Mouse (Mus musculus) 3134 (cell line): ENCODE measurements around the gene Hba-a1.
"Not testable (repeated sequence)": the region's sequence is repeated elsewhere in the genome, so short reads cannot be mapped to it uniquely, and the experiment has no call there.

ENCODE experiments used
- DNase-seq: peaks from one replicate; pipeline ENCODE4 v3.0.0-alpha.2; 2011; ENCODE audit warnings: low spot score; ENCODE audit not compliant: insufficient read length; ENCODE audit errors: extremely low read depth

Gene Hba-a1

DNA sequence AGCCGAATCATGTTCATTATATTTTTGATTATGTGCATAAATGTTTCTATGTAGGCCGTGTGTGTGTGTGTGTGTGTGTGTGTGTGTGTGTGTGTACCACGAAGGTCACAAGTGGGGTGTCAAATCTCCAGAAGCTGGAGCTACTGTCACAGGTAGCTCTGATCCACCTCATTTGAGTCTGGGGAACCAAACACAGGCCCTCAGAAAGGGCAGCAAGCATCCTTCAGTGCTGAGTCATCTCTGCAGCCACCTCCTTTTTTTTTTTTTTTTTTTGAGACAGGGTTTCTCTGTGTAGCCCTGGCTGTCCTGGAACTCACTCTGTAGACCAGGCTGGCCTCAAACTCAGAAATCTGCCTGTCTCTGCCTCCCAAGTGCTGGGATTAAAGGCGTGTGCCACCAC is 9.5 kb downstream of the Hba-a1 start:
- peak; percentile 33 for DNase-seq

DNA sequence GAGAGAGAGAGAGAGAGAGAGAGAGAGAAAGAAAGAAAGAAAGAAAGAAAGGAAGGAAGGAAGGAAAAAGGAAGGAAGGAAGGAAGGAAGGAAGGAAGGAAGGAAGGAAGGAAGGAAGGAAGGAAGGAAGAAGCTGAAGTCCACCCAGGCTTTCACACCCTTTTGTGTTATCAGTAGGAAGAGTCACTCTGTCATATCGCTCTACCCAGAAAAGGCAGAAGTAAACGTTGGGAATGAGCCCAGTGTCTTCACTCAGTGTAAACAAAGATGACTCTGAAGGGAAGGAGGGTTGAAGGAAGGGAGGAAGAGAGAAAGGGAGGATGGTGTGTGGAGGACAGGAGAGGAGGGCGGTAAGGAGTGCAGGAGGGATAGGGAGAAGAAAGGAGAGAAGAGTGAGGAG is 10.2 kb downstream of the Hba-a1 start:
- DNase-seq = not testable (repeated sequence)

DNA sequence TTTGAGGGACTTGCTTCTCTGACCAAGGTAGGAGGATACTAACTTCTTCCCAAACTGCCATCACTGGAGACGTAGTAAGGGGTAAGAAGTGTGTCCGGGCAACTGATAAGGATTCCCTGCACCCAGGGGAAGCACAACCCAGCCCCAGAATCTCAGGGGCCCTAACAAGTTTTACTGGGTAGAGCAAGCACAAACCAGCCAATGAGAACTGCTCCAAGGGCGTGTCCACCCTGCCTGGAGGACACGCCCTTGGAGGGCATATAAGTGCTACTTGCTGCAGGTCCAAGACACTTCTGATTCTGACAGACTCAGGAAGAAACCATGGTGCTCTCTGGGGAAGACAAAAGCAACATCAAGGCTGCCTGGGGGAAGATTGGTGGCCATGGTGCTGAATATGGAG is 12.9 kb downstream of the Hba-a1 start, which contains the start of gene Hba-a2:
Hba-a2 (plus strand) TSS at position 287 of the 400 bp plus-strand sequence.
- not testable (repeated sequence) for DNase-seq

DNA sequence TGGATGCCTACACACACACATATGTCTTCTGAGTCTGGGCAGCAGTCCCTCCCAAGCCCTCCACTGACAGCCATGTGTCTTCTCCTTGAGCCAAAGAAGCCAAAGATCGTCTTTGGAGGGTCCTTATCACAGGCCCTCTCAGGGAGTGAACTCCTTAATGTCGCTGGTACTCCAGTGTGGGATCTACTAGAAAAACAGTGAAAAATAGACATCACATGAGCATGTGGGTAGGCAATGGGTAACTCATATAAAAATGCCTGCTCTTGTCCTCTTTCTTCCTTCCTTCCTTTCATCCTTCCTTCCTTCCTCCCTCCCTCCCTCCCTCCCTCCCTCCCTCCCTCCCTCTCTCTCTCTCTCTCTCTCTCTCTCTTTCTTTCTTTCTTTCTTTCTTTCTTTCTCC is 14.1 kb downstream of the Hba-a1 start:
- DNase-seq = not testable (repeated sequence)

DNA sequence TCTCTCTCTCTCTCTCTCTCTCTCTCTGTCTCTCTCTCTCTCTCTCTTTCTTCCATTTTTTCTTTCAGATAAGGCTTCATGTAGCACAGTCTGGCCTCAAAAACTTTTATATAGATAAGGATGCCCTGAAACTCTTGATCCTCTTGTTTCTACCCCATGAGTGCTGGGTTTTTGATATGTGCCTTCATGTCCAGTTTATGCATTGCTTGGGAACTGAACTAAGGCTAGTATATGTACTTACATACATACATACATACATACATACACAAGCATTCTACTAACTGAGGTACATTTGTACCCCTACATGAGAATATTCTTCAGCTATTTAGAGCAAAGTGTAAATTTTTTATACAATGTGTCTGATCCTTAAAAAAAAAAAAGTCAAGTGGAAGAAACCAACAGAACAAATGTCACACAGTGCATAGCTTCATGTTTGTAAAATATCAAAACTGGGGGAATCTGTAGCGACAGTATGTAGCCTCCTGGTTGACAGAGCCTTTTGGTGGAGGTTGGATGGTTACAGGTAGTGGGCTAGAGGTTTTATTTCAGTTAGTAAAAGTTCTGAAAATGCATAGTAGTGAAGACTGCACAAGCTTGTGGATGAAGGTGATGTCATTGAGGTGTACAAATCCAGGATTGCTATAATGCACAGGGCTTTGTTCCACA is 14.7 kb downstream of the Hba-a1 start:
- no peak for DNase-seq

DNA sequence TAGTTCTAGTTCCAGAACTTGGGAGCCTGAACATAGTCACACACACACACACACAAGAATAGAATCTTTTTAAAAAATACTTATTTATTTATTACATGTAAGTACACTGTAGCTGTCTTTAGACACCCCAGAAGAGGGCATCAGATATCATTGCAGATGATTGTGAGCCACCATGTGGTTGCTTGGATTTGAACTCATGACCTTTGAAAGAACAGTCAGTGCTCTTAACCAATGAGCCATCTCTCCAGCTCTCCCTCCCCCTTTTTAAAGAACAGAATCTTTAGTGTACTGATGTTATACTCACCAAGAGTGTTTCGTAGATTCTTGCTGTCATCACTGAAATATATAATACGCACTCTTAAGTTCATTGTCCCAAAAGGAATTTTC is 15.2 kb downstream of the Hba-a1 start:
- no peak for DNase-seq

DNA sequence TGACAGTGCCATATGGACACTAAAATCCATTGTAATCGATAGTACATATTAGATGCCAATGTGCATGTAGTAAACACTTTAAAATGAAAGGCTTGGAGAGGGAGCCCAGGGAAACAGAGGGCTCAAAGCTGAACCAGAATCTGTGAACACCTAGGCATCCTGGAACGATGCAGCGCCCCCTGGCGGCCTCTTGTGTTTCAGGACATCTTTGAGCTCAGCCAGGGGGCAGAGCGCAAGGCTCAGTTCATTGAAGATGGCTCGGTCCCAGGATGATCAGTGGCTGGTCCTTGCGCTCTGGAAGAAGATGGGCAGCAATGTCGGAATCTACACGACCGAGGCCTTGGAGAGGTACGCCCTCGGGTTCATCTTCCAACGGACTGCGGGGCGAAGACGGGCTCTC is 16.6 kb downstream of the Hba-a1 start, which contains the start of gene Hbq1a:
Hbq1a (plus strand) TSS at position 205 of the 400 bp plus-strand sequence.
- not testable (repeated sequence) for DNase-seq

DNA sequence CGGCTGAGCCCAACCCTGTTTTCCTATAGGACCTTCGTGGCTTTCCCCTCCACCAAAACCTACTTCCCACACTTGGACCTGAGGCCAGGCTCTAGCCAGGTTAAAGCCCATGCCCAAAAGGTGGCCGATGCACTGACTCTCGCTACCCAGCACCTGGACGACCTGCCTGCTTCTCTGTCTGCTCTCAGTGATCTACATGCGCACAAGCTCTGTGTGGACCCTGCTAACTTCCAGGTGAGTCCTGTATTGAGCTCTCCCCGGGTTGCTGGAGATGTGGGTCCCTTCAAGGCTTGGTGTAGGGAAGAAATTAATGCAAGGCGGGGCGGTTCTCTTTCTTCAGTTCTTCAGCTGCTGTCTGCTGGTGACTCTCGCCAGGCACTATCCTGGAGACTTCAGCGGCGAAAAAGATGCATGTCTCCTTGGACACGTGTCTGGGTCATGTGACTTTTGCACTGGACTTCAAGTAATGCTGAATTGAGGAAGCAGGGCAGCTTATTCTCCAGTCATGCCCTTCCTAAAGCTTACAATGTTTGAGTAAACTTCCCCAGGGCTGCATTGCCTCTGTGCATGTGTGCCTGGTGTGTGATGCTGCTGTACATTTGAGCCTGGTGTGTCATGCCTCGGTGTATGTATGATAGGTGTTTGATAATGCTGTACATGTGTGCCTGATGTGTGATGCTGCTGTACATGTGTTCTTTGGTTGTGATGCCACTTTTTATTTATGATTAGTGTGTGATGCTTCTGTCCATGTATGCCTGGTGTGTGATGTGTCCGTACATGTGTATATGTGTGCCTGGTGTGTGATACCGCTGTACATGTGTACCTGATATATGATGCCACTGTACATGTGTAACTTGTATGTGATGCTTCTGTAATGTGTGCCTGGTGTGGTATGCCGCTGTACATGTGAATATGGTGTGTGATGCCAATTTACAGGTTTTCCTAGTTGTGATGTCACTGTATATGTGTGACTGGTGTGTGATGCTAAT is 17.3 kb downstream of the Hba-a1 start:
- DNase-seq = no peak

DNA sequence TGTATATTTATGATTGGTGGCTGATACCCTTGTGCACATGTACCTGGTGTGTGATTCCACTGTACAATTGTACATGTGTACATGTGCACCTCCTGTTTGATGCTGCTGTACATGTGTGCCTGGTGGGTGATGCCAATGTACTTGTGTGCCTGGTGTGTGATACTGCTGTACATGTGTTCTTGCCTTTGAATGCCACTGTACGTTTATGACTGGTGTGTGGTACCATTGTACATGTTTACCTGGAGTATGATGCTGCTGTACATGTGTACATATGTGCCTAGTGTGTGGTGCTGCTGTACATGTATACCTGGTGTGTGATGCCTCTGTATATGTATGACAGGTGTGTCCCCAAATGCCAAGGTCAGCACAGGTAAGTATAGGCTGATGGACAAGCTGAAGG is 18.2 kb downstream of the Hba-a1 start:
- DNase-seq = no peak

DNA sequence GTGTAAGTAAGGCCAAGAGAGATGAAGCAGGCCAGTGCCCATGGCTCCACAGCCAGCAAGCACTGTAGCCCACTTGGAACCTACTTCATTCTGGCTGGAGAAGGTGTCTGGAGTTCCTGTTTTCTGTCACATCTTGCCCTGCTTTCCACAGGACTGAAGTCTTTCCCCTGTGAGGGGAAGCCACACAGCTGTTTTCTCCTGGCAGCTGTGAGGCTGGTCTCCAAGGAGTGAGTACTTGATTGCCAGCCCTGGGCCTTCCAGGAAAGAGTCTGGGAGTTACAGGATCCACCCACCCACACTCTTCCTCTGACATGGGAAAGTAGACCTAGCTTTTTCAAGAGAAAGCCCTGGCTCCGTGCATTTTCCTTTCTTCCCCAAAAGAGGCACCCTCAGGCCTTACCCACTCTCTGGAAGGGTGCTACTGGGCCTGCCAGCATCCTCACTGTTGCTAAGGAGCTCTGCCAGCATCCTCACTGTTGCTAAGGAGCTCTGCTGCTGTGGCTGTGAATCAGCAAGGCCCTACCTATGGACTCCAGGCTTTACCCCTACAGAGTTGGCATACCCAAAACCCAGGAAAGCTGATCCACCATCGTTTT is 19.6 kb downstream of the Hba-a1 start:
- no peak for DNase-seq

DNA sequence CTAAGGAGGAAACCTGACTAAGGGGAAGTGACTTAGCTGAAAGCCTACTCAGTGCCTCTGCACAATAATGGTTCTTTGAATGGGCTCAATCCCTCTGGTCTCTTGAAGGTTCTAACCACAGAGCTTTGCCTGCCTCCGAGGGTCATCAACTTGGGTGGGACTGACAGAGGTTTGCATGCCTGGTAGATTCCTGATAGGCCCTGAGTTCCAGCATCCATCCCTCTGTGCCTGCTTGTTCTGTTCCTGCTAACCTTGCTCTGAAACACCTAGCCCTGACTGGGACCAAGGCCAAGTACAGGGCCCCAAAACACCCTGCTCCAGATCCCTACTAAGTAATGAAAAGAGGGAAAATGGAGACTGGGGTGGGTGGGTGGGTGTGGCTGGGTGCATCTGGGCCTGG is 20.1 kb downstream of the Hba-a1 start:
- DNase-seq = no peak

DNA sequence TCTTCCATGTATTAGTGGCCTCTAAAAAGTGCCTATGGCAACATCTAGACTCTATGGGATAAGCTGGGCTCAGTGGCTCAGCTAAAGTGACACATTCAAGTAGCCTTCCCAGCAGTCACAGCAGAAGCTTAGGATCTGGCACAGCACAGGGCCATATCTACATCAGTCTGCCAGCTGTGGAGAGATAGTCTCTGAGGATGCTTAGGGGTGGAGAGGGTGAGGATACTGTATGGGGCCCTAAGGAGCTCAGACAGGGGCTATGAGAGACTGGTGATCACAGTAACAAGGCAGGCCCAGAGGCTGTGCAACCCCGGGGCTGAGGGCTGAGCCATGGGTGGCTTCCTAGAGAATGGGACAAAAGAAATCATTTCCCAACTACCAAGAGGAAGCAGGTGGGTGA is 23.7 kb downstream of the Hba-a1 start:
- no peak for DNase-seq

DNA sequence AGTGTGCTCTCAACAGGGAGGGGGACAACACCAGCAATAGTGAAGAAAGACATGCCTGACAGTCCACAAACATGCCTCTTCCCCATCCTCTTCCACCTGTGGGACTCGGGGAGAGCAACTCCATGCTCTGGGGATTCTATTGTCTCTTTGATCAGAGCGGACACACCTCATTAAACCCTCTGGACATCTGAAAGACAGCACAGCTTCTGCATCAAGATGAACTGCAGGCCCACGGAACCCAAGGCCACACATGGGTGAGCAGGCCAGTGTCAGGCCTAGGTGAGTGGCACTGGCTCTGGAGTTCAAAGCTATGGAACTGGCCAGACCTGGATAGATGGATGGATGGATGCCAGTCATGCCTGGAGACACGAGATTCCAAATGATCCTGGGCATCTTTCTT is 26.1 kb downstream of the Hba-a1 start:
- no peak for DNase-seq

DNA sequence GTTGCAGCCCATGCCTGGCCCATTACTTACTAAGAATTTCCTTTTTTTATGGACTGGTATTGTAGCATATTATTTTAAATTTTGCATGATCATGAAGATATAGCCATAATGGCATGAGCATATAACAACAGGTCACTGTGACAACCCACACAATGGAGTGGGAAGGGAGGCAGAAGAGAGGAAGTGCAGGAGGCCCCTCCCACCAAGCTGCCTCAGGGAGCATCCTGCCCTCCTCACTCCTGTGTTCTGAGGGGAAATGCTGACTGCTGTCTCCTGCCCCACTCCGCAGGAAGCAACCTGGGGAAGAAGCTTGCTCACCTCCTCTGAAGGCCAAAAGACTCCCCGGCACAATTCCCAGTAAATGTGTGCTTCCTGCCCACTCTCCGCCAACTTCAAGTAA is 26.6 kb downstream of the Hba-a1 start:
- no peak for DNase-seq

DNA sequence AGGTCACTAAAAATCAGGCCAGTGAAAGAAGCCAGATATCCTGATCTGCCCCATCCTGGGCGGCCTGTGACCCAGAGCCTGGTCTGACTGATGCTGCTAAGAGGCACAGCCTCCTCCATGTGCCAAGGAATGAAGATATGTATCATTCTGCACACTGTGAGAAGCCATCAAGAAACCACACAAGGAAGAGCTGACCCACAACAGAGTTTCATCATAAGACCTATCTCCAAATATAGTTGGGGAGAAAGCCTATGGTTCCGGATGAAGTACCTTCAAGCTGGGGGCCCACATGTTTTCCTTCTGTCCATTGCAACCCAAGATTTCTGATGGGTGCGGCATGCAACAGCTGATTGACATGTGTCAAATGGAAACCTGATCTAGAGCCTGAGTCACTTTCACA is 32.7 kb downstream of the Hba-a1 start:
- DNase-seq = no peak

DNA sequence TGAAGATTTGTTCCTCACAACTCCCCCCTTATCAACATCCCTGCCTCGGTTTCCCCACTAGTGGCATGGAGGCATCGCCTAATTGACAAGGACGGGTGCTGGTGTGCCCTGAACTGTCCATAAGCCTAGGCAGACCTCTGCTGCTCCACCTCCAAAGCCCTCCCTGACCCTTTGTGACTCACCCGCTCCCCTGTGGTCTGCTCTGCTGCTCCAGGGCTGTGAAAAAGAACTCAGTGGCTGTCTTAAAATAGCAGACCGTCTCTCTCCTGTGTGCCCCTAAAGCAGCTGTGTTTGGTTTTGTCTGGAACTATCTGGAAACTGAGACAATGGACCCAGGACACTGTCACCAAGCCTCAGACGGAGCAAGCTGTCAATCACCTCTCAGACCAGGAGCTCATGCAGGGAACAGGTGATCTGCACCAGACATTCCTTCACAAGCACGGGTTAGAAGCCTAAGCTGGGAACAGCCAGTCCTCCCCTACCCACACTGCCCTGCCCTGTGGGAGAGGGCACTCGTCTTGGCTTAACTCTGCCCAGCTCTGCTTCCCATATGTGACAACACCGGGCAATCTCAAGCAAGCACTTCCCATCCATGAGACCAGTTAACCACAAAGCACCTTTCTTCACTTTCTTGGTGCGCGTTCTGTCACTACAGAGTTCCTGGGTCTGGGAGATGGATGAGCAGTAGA is 37.3 kb downstream of the Hba-a1 start:
- DNase-seq = peak; percentile 25

DNA sequence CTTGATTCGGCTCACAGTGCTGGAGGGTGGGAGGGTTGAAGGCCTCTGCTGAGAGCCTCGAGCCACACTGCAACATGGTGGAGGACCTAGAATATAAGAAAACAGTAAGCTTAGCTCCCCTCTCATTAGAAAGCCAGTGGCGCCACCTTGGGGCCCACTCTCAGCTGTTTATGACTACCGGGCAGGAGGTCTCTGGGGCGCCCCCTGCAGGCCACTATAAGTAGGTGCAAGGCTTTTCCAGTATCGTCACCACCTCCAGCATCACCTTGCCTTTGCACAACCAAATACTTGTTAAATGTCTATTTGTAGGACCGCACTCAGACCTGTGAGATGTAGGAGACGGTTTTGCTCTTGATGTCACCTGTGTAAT is 37.9 kb downstream of the Hba-a1 start:
- DNase-seq = peak; percentile 28

DNA sequence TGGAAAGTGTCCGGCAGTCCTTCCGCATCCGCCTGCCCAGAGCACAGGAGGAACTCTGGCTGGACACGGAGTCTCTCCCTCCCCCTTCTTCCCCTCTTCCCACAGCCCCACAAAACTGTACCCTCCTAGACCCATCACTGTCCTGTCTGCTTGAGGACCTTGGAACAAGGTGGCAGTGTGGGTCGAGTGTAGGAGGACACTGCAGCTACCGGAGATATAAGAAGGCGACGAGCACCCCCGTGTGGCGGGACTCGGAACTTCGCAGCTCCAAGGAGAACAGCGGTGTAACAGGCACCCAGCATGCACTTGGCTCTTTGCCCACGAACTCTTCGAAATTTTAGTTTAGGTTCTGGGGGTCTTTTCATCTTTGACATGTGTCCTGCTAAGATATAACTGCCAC is 41.3 kb downstream of the Hba-a1 start:
- peak; percentile 76 for DNase-seq

DNA sequence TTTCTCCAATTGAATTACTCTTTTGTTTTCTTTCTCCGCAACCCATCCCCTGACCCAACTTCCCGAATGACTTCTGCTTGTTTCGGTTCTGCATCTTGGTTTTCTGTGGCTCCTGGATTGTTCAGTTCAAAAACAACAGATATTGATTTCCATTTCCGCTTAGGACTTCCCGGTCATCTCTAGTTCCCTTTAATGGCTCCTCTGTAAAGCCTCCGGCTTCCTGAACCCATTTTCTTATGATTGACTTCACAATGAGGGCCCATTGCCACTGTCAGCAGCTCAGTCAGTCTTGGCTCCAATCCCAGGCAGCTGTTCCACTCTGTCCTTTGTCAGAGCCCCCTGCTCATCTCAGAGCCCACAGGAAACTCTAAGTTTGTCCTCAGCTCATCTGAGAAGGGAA is 47.8 kb downstream of the Hba-a1 start:
- no peak for DNase-seq

DNA sequence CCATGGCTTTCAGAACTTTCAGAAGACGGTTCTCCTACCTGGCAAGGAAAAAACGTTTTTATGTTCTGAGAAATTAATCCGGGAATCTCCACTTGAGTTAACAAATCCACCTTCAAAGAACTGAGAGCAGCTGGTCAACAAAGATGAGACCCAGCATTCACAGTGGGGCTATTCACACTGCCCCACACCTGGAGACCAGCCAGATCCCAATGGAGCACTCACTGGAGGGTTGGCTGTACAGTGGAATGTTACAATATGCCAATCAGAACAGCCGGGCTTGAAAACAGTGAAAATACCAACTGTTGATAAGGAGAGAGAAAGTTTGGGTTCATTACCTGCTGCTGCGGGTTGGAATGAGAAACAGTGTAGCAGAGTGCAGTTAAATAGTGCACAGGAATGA is 48.5 kb downstream of the Hba-a1 start:
- no peak for DNase-seq

DNA sequence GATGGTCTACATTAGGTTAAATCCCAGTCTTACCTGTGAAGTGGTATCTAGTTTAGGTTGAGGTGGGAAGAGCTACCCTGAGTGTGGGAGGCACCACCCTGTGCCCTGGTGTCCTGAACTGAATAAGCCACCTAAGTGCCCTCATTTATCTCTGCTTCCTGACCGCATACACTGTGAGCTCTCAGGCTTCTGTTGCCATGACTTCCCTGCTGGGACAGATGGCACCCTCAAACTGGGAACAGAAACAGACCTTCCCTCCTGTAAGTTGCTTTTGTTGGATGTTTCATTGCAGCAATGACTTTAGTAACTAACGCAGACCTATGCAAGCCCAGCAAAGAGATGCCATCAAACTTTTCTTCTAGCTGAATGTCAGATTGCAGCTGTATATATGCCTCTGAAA is 49.9 kb downstream of the Hba-a1 start:
- DNase-seq = no peak
